Mouse (Mus musculus) spleen, adult 18-20 months (tissue): ENCODE data around the gene Tgfbr3.

ENCODE experiments used
- DNase-seq, 2 experiments: peaks; one replicate each; pipeline ENCODE4 v3.0.0; 2022; ENCODE audit warnings: mixed read lengths in 2 of 2

Tgfbr3 gene

DNA sequence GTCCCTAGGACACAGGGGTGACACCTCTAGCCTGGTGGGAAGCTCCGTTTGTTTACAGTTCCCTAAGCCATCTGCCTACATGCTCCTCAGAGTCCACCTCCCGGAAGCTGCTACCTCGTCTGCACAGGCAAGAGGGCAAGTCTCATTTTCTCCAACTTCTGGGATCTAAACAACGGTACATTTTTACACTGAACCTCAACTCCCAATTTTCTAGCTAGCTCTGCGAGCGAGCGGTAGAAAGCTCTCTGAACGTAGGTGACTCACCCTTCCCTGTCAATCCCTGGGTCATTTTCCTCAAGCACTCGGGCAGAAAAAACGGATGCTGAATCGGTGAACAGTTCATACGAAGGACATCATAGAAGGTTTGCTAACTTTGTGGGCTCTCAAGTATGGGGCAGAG lies 122.1 kb downstream of the Tgfbr3 start:
- no peak for DNase-seq

DNA sequence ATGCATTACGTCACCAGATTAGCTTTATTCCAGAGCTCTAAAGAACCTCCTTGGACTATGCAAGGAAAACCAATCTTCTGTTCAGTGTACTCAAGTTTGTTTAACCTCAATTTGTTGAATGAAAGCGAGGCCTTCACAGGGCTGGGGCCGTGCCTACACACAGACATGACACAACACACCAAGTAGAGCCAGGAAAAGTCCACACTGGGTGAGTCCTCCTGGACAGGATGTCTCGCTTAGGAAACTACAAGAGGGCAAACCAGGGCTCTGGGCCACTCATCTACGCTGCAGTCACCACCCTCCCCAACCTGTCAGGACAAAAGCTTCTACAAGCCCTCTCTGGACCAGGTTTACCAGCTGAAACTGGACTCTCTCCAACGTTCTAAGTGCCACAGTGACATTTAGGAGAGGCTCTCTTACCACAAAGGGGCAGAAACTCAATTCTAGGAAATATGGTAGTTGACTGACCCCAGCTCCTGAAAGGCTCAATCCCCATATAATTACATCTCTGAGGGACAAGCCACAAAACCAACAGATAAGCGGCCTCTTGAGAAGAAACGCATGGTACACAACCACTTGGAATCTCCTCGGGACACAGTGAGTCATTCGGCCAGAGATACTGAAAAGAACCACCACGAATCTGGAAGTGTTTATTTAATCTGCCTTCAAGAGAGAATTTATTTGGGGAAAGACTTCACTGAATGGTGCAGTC lies 122.6 kb downstream of the Tgfbr3 start:
- no peak for DNase-seq

DNA sequence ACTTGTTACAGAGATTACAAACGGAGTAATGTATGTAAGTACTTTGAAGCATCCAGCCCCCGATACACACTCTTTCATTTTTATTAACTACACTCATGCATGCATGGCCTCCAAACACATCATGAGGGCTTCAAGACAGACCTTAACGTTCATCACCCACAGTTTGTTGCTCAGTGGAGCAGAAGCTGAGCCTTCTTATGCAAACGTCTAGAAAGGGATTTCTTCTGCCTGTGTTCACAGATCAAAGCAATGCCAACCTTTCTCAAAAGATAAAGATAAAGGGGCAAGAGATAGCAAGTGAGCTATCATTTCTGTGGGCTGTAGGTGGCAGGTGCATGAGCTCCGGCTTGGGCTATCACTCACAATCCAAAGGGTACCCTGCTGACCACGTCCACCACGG lies 123.7 kb downstream of the Tgfbr3 start:
- no peak for DNase-seq

DNA sequence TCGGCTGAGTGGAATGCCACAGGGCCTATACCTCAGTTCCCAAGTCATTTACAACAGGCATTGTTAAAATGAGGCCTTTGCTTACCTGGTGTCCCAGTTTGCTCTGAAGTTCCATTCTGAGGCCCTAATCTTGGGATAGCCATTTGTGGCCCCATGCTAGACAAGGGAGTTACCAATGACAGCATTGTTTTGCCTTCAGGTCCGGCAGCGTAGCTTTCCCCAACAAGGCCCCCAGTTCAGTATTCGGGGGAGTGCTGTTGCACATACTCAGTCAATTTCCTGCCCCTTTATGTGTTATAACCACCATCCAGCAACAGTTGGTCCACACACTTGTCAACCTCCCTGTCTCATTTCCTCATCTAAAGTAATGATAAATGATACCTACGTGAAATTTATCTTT lies 124.2 kb downstream of the Tgfbr3 start:
- DNase-seq = no peak

DNA sequence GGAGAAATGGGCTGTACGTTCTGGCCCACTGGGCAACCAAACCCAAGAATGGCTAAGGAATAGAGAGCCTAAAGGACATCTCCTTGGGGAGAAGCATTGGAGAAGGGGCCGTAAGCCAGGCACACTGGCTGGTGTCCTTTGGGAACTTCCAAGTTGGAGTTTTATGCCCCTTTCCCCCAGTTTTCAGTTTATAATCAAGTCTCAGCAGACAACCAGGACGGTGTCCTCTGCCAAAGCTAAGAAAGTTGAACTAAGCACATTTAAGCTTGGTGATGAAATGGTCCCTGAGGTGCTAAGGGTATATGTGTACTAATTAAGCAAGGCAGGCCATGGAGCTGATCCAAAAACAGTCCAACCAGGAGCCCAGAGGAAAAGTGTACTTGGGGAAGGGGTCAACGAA lies 124.6 kb downstream of the Tgfbr3 start:
- no peak for DNase-seq

DNA sequence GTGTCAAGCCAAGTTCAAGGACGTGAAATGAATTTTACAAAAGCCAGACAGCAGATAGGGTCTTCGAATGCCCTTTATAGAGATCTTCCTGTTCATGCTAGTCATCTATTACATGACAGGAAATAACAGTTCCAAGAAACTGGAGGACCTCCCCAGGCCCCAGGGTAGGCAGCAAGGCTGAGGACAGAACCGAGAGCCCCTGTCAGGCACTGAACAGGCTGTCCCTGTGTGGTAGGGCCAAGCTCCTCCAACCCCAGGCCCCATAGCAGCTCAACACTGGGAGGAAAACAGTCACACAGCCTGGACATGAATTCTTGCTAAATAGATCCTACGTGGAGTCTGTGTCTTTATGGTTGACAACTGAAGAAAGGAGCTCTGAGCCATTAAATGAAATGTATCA lies 125.3 kb downstream of the Tgfbr3 start:
- no peak for DNase-seq

DNA sequence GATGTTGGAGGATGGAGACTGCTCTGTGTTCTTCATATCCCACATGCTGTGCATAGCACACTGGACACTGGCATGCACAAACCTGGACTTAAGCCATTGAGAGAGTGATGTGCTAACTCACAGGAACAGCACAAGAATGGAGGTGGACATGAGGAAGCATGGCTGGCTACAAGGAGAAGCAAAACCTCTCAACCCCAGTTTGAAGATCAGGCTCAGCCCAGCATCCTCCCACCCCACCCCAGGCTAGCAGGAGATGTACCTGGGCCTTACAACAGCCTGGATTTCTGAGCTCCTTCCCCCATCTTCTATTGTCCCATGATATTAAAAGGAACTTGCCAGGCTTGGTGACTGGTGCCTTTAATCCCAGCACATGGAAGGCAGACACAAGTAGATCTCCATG lies 126.1 kb downstream of the Tgfbr3 start:
- no peak for DNase-seq

DNA sequence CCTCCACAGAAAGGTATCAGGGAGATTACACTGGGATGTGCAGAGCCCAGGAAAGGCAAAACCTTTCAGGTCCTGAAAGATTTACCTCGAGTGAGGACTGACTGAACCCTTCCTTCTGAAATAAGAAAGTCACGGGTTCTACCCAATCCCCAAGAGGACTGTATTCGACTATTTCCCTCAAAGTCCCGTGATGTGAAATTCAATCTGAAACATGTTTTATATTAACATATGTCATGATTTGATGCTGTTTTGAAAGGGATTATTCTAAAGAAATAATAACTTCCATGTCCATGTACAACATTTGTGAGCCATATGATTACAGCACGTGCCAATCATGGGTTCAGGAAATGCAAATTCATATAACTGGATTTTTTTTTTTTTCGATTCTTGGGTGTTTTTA lies 126.6 kb downstream of the Tgfbr3 start:
- DNase-seq = no peak

DNA sequence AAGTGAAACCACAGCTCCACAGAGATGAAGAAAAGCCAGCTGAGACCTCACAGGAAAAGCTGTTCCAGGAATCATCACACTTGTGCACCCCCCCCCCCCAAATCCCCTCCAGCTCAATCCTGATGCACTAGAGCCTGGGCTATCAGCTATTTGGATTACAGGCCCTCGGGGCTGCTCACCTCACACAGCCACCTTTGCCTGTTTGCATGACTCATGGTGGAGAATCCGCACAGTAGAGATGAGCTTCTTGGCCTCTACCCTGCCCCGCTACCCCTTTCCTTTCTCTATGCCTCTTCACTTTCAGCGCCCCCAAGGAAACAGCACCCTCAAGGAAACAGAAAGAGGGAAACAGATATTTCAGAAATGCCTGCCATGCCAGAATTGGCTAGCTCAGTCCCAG lies 127.1 kb downstream of the Tgfbr3 start:
- no peak for DNase-seq

DNA sequence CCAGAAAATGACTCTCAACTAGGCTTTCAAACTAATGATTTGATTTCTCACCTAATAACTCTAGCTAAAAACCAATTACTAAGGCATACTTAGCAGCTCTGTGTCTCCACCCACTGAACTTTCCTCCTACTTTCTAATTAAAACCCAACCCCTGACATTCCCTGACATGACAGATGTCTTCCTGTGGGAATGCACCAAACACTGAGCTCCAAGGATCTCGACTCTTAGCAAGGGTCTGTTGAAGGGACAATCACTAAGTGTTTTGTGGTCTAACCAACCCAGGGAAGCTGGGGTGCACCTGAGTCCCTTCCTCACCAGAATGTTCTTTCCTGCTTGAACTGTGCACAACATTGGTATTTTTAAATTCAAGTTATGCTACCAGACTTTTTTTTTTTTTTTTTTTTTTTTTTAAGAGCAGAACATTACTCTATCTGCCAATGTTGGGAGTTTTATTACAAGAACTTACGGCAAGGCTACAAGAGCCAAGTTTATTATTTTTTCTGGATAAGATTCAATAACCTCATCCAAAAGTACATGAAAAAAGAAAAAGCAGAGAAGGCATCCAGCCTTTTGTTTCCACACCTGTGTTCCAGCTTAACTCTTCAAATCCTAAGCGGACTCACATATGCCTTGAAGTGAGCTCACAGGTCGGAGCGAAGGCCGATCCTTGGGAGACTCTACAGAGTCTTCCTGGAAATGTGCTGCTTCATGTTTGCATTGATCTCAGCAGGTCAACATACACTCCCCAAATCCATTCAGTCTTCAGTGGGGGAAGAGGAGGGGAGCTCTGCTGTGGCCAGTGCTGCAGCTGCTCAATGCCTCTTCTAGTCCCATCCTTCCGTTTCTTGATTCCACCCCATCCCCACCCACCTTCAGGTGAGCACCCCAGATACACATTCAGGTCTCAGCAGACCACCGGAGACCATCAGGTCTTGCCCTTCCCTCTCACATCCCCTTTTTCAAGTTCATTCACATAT lies 129.2 kb downstream of the Tgfbr3 start:
- no peak for DNase-seq

DNA sequence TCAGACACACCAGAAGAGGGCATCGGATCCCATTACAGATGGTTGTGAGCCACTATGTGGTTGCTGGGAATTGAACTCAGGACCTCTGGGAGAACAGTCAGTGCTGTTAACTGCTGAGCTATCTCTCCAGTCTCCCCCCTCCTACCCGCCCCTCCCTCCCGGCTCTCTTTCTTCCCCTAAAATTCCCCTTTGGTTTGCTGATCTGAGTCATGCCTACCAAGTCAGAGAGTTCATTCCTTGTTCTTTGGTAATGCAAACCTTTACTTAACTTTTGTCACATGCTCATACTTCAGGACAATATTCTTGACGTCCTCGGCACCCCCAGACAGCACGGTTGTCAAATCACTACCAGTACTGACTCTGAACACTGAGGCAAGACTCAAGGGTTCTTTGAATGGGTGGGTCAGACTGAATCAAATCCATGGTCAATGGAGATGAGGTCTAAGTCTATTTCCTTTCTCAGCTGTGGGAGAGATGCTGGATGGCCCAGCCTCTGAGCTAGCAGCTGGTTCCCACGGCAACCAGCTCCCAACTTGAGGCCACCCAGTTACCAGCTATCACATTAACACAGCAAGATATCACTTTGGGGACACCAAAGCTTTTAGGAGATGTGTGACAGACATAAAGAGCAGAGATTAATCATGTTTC lies 130.8 kb downstream of the Tgfbr3 start:
- no peak for DNase-seq

DNA sequence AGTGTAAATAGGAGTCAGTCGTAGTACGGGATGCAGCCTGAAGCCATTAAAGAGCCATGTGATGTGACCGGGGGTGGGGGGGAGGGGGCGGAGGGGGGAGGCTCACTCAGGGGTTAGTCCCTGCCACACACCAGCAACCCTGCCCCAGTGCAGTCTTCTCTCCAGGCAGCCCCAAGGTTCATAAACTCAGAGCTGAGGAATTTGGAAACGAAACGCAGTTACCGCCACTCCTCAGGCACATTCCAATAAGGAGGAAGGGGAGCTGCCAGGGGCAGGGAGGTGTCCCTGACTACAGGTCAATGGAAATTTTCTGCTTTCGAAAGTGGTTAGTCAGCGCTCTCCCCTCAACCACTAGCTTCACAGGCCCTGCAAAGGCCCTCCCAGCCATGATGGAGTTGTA lies 132.0 kb downstream of the Tgfbr3 start:
- DNase-seq = no peak

DNA sequence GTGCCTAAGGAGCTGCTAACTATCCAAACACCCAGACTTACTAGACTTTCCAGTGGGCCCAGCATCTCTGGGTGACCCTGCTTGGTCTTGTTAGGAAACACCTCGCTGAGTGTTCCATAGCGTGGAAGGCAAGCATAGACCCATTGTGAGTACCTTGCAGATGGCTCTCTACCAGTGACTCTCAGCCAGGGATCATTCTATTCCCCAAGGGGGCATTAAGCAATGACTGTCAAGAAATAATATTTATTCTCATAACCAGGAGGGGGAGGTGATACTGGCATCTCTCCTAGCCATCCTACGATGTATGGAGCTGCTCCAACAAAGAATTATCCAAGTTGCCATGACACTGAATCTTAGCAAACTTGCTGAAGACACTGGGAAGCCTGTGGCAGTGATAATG lies 133.3 kb downstream of the Tgfbr3 start:
- DNase-seq = no peak

DNA sequence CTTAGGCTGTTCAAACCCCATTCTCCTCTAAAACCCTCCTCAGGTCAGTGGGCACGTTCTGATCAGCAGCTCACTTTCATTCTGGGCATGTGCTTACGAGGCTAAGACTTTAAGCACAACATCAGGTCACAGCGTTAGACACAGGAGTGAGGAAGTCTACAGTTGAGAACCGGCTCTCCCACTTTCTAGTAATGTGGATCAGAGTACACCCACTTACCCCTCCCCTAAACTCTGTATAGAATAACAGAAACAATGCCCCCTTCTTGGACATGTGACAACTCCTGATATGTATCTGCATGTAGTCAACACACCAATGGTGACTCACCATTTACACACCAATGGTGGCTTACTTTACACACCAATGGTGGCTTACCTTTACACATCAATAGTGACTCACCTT lies 136.4 kb downstream of the Tgfbr3 start:
- DNase-seq = no peak

DNA sequence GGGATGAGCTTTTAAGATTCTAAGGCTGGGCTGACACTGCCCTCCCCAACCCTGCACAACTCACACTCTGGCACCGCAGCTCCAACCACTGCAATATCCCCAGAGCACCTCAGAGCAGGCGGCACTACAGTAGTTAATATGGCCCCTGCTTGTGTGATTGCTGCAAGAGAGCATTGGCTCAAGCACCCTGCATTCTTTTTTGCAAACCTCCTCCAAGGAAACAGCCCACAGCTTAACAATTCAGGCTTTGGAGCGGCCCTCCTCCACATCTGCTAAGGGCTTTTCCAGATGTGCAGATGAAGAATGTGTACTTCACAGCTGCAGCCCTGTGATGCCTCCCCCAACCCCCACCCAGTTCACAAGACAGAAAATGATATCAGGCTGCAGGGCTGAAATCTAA lies 138.1 kb downstream of the Tgfbr3 start:
- no peak for DNase-seq

DNA sequence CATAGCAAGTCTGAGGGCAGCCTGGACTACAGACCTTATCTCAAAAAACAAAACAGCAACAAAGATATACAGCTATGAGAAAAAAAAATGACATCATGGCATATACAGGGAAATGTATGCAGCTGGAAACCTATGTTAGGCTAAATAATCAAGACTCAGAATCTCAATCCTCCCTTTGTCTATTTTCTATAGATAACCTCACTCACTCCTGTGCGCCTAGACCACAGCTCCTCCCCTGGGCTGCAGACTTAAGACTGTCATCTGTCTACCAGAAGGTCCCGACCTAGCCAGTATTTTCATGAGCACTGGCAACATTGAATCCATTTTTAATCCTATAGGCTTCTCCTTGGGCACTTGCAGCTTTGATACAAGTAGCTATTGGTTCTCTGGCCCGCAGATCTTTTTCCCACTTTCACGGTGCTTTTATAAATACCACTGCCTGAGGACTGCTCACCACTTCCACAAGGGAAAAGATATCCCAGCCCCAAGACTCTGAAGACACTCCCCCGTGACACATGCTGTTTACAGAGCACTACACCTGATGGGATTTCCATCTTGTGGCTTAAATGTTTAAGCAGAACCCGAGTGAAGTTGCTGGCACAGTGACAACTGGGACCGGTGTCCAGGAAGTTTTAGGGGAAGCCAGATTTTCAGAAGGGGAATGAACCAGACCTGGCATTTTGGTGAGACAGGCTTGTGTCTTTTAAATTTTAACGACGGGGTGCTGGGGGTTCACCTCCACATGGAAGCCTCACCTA lies 138.7 kb downstream of the Tgfbr3 start:
- no peak for DNase-seq

DNA sequence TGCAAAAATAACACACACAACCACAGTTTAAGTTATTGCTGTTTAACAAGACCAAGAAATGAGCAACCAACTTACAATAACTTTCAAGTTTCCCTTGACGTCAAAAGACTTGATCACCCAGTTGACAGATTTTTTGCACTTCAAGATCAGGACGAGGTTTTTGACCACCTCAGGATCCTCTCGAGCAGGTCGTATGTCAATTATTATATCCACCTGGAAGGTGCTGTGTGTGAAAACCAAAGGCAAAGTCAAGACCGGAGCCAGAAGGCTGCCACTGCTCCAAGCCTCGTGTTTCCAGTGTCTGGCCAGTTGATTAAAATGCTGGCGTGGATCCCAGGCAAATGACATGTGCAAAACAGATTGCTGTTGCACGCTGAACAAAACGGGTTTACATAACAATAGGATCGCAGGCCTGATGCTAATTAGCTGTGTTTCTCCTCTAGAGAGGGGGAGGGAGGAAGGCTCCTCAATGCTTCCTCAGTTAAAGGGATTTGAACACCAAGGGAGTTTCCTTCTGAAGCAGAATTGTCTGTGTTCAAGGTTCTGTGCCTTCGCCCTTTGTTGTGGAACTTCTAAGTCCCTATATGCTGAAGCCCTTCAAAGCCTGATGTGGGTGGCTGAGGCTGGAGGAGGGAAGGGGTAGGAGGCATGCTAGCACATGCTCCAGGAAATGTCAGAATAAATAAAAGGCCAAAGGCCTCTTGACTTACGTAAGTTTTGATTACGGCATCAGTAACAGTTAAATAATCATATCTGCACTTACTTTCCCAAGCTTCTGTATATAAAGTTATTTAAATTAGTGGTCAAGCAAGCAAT lies 141.3 kb downstream of the Tgfbr3 start:
- DNase-seq = no peak

DNA sequence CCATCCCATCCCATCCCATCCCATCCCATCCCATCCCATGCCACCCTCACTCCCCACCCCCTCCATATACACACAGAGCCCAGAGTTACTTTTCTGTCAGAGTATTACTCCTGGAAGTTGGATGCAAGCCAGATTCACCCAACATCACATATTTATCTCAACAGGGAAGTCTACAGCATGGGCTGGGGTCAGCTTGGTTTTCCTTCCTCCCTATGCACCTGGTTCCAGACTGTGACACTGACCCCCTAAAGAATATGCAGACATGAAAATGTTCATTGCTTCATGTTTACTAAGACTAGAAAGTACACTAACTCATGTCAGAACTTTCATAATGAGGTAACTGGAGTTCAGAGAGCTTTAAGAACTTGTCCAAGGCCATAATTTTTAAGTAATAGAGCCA lies 142.0 kb downstream of the Tgfbr3 start:
- no peak for DNase-seq

DNA sequence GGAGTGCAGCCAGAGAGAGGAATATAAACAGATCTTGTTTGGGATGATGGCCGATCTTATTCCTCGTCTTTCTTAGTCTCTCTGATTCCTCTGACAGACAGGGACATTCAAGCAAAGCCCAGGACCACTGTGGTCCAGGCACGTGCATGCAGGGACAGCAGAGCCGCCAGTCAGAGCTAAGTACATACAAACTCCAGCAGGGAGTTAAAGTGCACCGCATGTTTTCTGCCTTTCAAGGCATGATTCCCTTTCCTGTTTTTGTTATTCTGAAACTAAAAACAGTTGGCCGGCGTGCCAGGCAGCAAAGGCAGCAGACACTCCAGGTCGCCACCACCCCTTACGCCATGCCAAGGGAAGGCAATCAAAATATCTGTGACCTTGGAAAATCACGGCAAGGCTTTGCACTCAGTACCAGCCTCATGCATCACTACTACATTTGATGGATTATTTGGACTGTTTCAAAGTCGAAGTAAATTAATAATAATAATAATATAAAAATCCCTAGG lies 143.3 kb downstream of the Tgfbr3 start:
- DNase-seq = no peak

DNA sequence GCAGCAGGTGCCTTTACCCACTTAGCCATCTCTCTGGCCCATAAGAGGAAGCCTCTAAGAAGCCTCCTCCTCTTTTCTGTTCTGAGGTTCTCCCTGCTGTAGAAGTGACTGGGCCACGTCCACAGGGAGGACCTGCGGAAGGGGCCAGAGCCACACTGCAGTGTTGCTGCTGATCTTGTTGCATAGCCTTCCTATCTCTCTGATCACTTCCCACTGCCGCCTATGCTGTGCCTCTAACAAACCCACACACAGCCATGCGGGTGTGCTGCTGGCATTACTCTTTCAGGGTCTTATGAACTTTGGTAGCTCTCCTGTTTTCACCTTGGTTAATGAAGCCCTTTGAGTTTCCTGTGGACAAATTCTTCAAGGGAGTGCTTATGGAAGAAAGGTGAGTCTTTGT lies 144.3 kb downstream of the Tgfbr3 start:
- no peak for DNase-seq

DNA sequence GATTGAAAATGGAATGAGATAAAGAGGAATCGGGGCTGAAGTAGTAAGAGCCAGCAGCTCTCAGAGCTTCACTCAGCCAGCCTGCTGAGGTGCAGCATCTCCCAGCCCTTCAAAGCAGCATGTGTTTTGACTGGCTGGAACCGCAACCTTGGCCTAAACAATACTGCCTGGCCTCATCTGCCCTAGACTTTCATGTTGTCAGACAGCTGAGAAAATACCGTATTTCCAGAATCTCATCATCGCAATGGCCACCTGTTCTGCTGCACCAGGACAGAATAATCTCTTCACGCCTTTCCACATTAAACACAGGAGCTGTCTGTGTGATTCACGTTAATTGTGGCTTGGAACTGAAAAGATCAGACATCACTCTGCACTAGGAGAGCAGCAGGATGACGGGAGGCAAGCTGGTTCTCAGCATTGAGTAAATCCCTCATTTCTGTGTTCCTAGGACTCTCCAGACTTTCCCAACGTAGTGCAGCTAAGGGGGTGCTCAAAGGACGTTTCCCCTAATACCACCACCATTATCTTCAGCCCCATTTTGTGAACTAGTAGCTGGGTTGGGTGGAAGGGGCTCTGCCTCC lies 145.1 kb downstream of the Tgfbr3 start:
- DNase-seq = no peak

DNA sequence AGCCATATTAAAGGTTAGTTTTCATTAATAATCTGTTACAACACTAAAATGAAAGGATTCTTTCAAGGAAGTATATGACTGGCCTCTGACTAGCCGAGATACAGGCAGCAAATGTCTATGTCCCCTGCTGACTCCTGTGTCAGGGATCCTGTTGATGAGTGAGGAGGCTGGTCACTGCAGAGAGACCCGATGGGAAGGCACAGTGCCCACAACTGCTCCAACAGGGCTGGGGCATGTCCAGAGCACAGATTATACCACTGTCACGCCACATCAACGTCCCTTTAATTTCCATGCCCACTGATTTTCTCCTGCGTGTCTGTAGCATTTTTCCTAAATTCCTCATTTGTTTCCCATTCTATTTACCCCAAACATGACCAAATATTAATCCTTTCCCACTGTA lies 146.0 kb downstream of the Tgfbr3 start:
- no peak for DNase-seq
